Mouse (Mus musculus) lung, postnatal 0 days (tissue): ENCODE results near the gene Zbtb38.

Source experiments
- CTCF ChIP-seq: IDR thresholded peaks from 2 replicates; pipeline ENCODE4 v1.5.1; 2016; ENCODE audit warnings: antibody characterized with exemption, mild to moderate bottlenecking
- EP300 ChIP-seq: IDR thresholded peaks from 2 replicates; pipeline ENCODE4 v1.6.1; 2016; ENCODE audit warnings: antibody characterized with exemption, mild to moderate bottlenecking, control low read depth

- TF ChIP-seq CTCF (no peak), EP300 (no peak)
These were observed 42.2 kb downstream of the Zbtb38 start for GRCm38 (mm10) chr9:96710241-96710946.
